Mouse (Mus musculus) forebrain, embryonic 13.5 days (tissue): ENCODE data around the gene Slc16a9. TPM values are rescaled to one million over a fixed set of nuclear protein-coding genes. Genes with fewer than 3 reads are reported as not detected.

Experiments
- ATAC-seq: fragments of 200-750 bp; cut with Nextera tagmentation; 2 replicates; pipeline ENCODE4 v1.8.0; 2017
- H3K27ac ChIP-seq: fragments of 300-500 bp; sonication (generic); 2 replicates; pipeline ENCODE4 v1.5.1; 2015; ENCODE audit warnings: inconsistent platforms, mild to moderate bottlenecking, moderate library complexity
- H3K27me3 ChIP-seq: fragments of 300-500 bp; sonication (generic); 2 replicates; pipeline ENCODE4 v1.6.1; 2015; ENCODE audit warnings: mild to moderate bottlenecking, inconsistent platforms
- H3K36me3 ChIP-seq: fragments of 300-500 bp; sonication (generic); 2 replicates; pipeline ENCODE4 v1.6.1; 2015; ENCODE audit warnings: mild to moderate bottlenecking, inconsistent platforms; ENCODE audit not compliant: poor library complexity, severe bottlenecking
- H3K4me1 ChIP-seq: fragments of 300-500 bp; sonication (generic); 2 replicates; pipeline ENCODE4 v1.6.1; 2015; ENCODE audit warnings: inconsistent platforms
- H3K4me2 ChIP-seq: fragments of 300-500 bp; sonication (generic); 2 replicates; pipeline ENCODE4 v1.6.1; 2015; ENCODE audit warnings: inconsistent platforms, mild to moderate bottlenecking, moderate library complexity
- H3K4me3 ChIP-seq: fragments of 300-500 bp; sonication (generic); 2 replicates; pipeline ENCODE4 v1.5.1; 2015; ENCODE audit warnings: mild to moderate bottlenecking, inconsistent platforms
- H3K9ac ChIP-seq: fragments of 300-500 bp; sonication (generic); 2 replicates; pipeline ENCODE4 v1.6.1; 2015; ENCODE audit warnings: mild to moderate bottlenecking, inconsistent platforms
- H3K9me3 ChIP-seq: fragments of 300-500 bp; sonication (generic); replicated peaks from 2 replicates; pipeline ENCODE4 v1.6.1; 2016; ENCODE audit warnings: inconsistent platforms
- WGBS: fragments of 180-500 bp; shearing (Covaris S2); methylation state at CpG from one replicate; pipeline ENCODE4 v1.1.7; 2015; 5-methylcytosine and 5-hydroxymethylcytosine counted together
- polyA plus RNA-seq: library from polyadenylated mRNA; unstranded; fragments of >200 nt; fragmentation: Nextera tagmentation; extraction: Ambion mirVana; gene quantifications from 2 replicates; pipeline ENCODE4 v1.2.1, GENCODE M21; 2015

Gene Slc16a9
- polyA plus RNA-seq, 1 experiment from 2014 or later, result 0.30 TPM

GRCm38 (mm10) chr10:70288406-70289327 is 43.8 kb downstream of the Slc16a9 start:
- Histone ChIP-seq H3K4me2 (no peak overlapping the region), H3K4me3 (no peak overlapping the region), H3K4me1 (peaks cover 12% of the 10 kb centered on the region; the same call in 1 of the 2 replicates), H3K36me3 (no peaks in the 10 kb centered on the region), H3K9me3 (0 out of 2 replicates have a peak, but pooled peaks cover 7% of the 10 kb centered on the region), H3K27me3 (no peaks in the 10 kb centered on the region), H3K27ac (no peak overlapping the region), H3K9ac (no peak overlapping the region)
- 75% methylated on average over 14 of the region's 14 CpGs for WGBS
- no peak for ATAC-seq

DNA sequence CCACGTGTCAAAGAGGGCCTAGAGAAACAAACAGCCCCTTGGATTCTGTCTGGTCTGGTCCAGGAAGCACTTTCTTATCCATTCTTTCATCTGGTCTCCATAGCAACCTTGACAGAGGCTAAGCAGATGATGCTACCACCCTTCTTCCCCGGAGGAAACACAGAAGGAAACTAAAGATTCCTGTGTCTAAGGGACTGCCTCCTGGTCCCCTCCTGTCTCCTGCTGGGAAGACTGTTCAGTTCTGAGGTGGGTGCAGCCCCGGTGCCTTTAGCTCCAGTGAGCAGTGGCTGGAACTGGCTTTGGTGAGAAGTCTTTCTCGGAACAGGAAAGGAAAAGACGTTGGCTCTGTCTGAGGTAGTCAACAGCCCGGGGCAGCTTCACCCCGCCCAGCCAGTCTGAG is 47.1 kb downstream of the Slc16a9 start:
- no peaks in the 10 kb centered on the region for H3K36me3 ChIP-seq
- no peak overlapping the region for H3K4me3 ChIP-seq
- no peaks in the 10 kb centered on the region for H3K27me3 ChIP-seq
- H3K27ac ChIP-seq, result no peak overlapping the region
- H3K9me3 ChIP-seq, result 0 out of 2 replicates have a peak, but pooled peaks cover 7% of the 10 kb centered on the region
- 36% methylated on average over 7 of the region's 7 CpGs for WGBS
- H3K9ac ChIP-seq, result no peak overlapping the region
- peaks cover 12% of the 10 kb centered on the region; the same call in 1 of the 2 replicates for H3K4me1 ChIP-seq
- H3K4me2 ChIP-seq, result no peak overlapping the region
- ATAC-seq, result no peak

DNA sequence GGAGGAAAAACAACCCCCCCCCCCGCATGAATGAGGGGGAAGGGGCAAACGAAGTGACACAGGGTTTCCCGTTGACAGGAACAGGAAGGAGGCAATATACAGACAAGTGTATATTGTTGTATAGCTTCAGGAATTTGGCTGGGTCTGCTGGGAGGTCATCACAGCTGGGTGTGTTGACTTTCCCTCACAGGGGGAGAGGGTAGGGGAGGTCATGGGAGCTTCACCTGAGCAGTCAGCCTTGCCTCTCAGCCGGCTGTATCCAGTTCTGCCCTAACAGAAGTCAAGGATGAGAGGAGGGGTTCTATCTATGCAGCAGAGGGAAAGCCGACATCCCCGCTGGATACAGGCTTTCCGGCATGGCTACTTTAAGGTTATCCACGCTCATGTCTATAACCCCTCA is 49.2 kb downstream of the Slc16a9 start:
- 0 out of 2 replicates have a peak, but pooled peaks cover 4% of the 10 kb centered on the region for H3K4me1 ChIP-seq
- no peak overlapping the region for H3K4me3 ChIP-seq
- 71% methylated on average over 8 of the region's 8 CpGs for WGBS
- no peak overlapping the region for H3K9ac ChIP-seq
- 0 out of 2 replicates have a peak, but pooled peaks cover 5% of the 10 kb centered on the region for H3K27me3 ChIP-seq
- H3K4me2 ChIP-seq, result no peak overlapping the region
- no peak for ATAC-seq
- H3K36me3 ChIP-seq, result no peaks in the 10 kb centered on the region
- 0 out of 2 replicates have a peak, but pooled peaks cover 7% of the 10 kb centered on the region for H3K9me3 ChIP-seq
- H3K27ac ChIP-seq, result no peak overlapping the region

DNA sequence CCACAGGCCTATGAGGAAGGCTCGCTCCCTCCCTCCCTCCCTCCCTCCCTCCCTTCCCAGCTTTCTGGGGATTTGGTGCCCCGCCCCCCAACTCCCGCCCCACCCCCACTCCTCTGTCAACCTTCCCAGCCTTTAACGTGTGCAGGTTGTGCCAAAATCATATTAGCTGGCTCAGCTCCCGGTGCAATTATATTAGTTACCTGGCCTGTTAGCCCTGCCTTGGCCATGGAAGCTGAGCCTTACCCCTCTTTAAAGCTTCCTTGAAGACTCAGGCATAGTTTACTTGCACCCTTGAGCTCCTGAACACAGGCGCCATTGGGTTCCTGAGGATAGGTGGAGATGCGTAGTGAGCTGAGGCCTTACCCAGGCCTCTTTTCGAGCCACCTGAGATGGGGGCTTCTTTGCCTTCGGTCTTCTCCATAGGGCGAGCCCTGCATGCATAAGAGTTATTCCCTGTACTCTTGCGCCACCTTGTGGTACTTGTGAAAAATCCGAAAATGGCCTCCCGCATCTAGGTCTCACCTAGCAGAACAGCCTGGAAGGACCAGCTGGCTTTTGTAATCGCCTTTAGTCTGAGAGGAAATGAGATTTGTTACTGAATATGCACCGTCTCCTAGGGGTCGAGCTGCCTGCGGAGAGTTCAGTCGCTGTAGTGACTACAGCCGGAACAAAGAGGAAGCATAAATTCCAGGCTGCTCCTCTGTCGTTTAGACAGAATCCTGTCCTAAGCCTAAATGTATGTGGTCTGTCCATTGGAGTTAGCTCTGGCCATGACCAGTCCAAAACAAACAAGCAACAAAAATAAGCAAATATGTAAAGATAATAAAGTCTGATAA is 51.8 kb downstream of the Slc16a9 start:
- Histone ChIP-seq H3K9ac (no peak overlapping the region), H3K4me1 (0 out of 2 replicates have a peak, but pooled peaks cover 4% of the 10 kb centered on the region), H3K36me3 (no peaks in the 10 kb centered on the region), H3K27ac (no peak overlapping the region), H3K4me2 (peak overlapping the region; percentile 38), H3K4me3 (no peak overlapping the region), H3K27me3 (0 out of 2 replicates have a peak, but pooled peaks cover 5% of the 10 kb centered on the region), H3K9me3 (no peaks in the 10 kb centered on the region)
- WGBS, result 7% methylated on average over 19 of the region's 20 CpGs
- ATAC-seq, result peak; percentile 93

GRCm38 (mm10) chr10:70299118-70299517 is 54.2 kb downstream of the Slc16a9 start:
- WGBS, result 96% methylated on average over 2 of the region's 2 CpGs
- ATAC-seq, result no peak

GRCm38 (mm10) chr10:70299653-70300052 is 54.8 kb downstream of the Slc16a9 start:
- WGBS, result 72% methylated on average over 5 of the region's 5 CpGs
- ATAC-seq, result no peak
- H3K27ac ChIP-seq, result no peak overlapping the region

More at GRCm38 (mm10) chr10:70299118-70299517, 54.2 kb downstream of the Slc16a9 start:
- no peaks in the 10 kb centered on the region for H3K9me3 ChIP-seq
- H3K4me1 ChIP-seq, result no peaks in the 10 kb centered on the region
- H3K9ac ChIP-seq, result no peak overlapping the region
- H3K4me2 ChIP-seq, result no peak overlapping the region
- no peaks in the 10 kb centered on the region for H3K36me3 ChIP-seq
- 0 out of 2 replicates have a peak, but pooled peaks cover 5% of the 10 kb centered on the region for H3K27me3 ChIP-seq
- H3K27ac ChIP-seq, result no peak overlapping the region
- H3K4me3 ChIP-seq, result no peak overlapping the region

GRCm38 (mm10) chr10:70301190-70301589 is 56.3 kb downstream of the Slc16a9 start:
- Histone ChIP-seq H3K4me1 (no peaks in the 10 kb centered on the region), H3K27me3 (0 out of 2 replicates have a peak, but pooled peaks cover 5% of the 10 kb centered on the region), H3K27ac (no peak overlapping the region), H3K36me3 (no peaks in the 10 kb centered on the region), H3K9ac (no peak overlapping the region), H3K4me2 (no peak overlapping the region), H3K4me3 (no peak overlapping the region), H3K9me3 (no peaks in the 10 kb centered on the region)
- WGBS, result 61% methylated on average over 2 of the region's 2 CpGs
- no peak for ATAC-seq

More at GRCm38 (mm10) chr10:70299653-70300052, 54.8 kb downstream of the Slc16a9 start:
- no peaks in the 10 kb centered on the region for H3K4me1 ChIP-seq
- H3K4me2 ChIP-seq, result no peak overlapping the region
- H3K9ac ChIP-seq, result no peak overlapping the region
- H3K27me3 ChIP-seq, result 0 out of 2 replicates have a peak, but pooled peaks cover 5% of the 10 kb centered on the region
- H3K36me3 ChIP-seq, result no peaks in the 10 kb centered on the region
- no peak overlapping the region for H3K4me3 ChIP-seq
- no peaks in the 10 kb centered on the region for H3K9me3 ChIP-seq

- 87% methylated on average over 6 of the region's 6 CpGs for WGBS
- Histone ChIP-seq H3K4me3 (no peak overlapping the region), H3K36me3 (no peaks in the 10 kb centered on the region), H3K27me3 (no peaks in the 10 kb centered on the region), H3K4me1 (no peaks in the 10 kb centered on the region), H3K27ac (no peak overlapping the region), H3K9ac (no peak overlapping the region), H3K9me3 (no peaks in the 10 kb centered on the region), H3K4me2 (no peak overlapping the region)
- ATAC-seq, result no peak
Measured at GRCm38 (mm10) chr10:70303203-70303602, 58.3 kb downstream of the Slc16a9 start.

DNA sequence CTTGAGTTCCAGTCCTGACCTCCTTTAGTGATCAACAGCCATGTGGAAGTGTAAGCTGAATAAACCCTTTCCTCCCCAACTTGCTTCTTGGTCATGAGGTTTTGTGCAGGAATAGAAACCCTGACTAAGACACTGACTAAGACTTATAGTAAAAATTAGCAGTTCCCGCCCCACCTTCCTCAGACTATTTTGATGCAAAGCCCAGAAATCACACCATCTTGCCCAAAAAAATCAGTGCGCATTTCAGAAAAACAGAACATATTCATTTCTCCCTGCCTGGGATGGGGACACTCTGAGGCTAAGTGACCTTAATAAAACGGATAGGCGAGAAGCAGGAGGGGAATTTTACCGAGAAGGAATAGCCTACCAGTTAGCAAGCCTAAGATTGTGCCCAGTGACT is 60.8 kb downstream of the Slc16a9 start:
- Histone ChIP-seq H3K27ac (no peak overlapping the region), H3K36me3 (no peaks in the 10 kb centered on the region), H3K9me3 (no peaks in the 10 kb centered on the region; the same call in 1 of the 2 replicates), H3K4me2 (no peak overlapping the region), H3K27me3 (no peaks in the 10 kb centered on the region), H3K4me1 (no peaks in the 10 kb centered on the region), H3K4me3 (no peak overlapping the region), H3K9ac (no peak overlapping the region)
- no peak for ATAC-seq
- 79% methylated on average over 5 of the region's 5 CpGs for WGBS

GRCm38 (mm10) chr10:70309416-70309815 is 64.5 kb downstream of the Slc16a9 start:
- no peaks in the 10 kb centered on the region; the same call in 1 of the 2 replicates for H3K9me3 ChIP-seq
- H3K4me1 ChIP-seq, result no peaks in the 10 kb centered on the region
- H3K4me2 ChIP-seq, result no peak overlapping the region
- H3K4me3 ChIP-seq, result no peak overlapping the region
- no peaks in the 10 kb centered on the region for H3K36me3 ChIP-seq
- WGBS, result 95% methylated on average over 8 of the region's 8 CpGs
- no peak for ATAC-seq
- H3K27me3 ChIP-seq, result no peaks in the 10 kb centered on the region
- no peak overlapping the region for H3K27ac ChIP-seq
- no peak overlapping the region for H3K9ac ChIP-seq

- no peak overlapping the region for H3K27ac ChIP-seq
- H3K4me3 ChIP-seq, result no peak overlapping the region
- no peaks in the 10 kb centered on the region; the same call in 1 of the 2 replicates for H3K9me3 ChIP-seq
- H3K4me1 ChIP-seq, result no peaks in the 10 kb centered on the region
- H3K4me2 ChIP-seq, result no peak overlapping the region
- no peak overlapping the region for H3K9ac ChIP-seq
- WGBS, result 87% methylated on average over 5 of the region's 5 CpGs
- H3K27me3 ChIP-seq, result no peaks in the 10 kb centered on the region
- no peak for ATAC-seq
- no peaks in the 10 kb centered on the region for H3K36me3 ChIP-seq
Measured at GRCm38 (mm10) chr10:70310646-70311045, 65.7 kb downstream of the Slc16a9 start.
